Mouse (Mus musculus): ENCODE data around the gene Rbm43. TPM values are rescaled to one million over a fixed set of nuclear protein-coding genes. Genes with fewer than 3 reads are reported as not detected.

Rbm43 gene
- polyA plus RNA-seq (2012; rRNA removed), result 3.4 and 3.9 TPM in 2 replicates

- no peak for TF ChIP-seq POLR2A (IDR thresholded peaks at IDR 0.05; ENCODE audit: borderline replicate concordance, extremely low read depth, insufficient read depth, insufficient read length, poor library complexity, severe bottlenecking)
- peak; percentile 37; the same call in 1 of the 2 replicates for TF ChIP-seq CTCF (IDR thresholded peaks at IDR 0.05; ENCODE audit: borderline replicate concordance, extremely low read depth, insufficient read depth, insufficient read length)
- peak; percentile 82 for DNase-seq (ENCODE audit: low read depth)
Observed at GRCm38 (mm10) chr2:51934574-51935334, at the start of gene Rbm43. Gene Rbm43 (minus strand): TSS chr2:51935163.

GRCm38 (mm10) chr2:51982288-51982687 is 47.3 kb upstream of the Rbm43 start:
- TF ChIP-seq CTCF (IDR thresholded peaks at IDR 0.05; ENCODE audit: borderline replicate concordance, extremely low read depth, insufficient read depth, insufficient read length) (no peak), POLR2A (IDR thresholded peaks at IDR 0.05; ENCODE audit: borderline replicate concordance, extremely low read depth, insufficient read depth, insufficient read length, poor library complexity, severe bottlenecking) (no peak)
- DNase-seq (ENCODE audit: low read depth), result no peak

- TF ChIP-seq POLR2A (IDR thresholded peaks at IDR 0.05; ENCODE audit: borderline replicate concordance, extremely low read depth, insufficient read depth, insufficient read length, poor library complexity, severe bottlenecking) (no peak), CTCF (IDR thresholded peaks at IDR 0.05; ENCODE audit: borderline replicate concordance, extremely low read depth, insufficient read depth, insufficient read length) (no peak)
- DNase-seq (ENCODE audit: low read depth), result peak; percentile 23
Observed at GRCm38 (mm10) chr2:51981630-51982029, 46.7 kb upstream of the Rbm43 start.

- DNase-seq (ENCODE audit: low read depth), result peak; percentile 63
- no peak for TF ChIP-seq CTCF (IDR thresholded peaks at IDR 0.05; ENCODE audit: borderline replicate concordance, extremely low read depth, insufficient read depth, insufficient read length)
- no peak for TF ChIP-seq POLR2A (IDR thresholded peaks at IDR 0.05; ENCODE audit: borderline replicate concordance, extremely low read depth, insufficient read depth, insufficient read length, poor library complexity, severe bottlenecking)
Observed at GRCm38 (mm10) chr2:51973410-51973968, 38.5 kb upstream of the Rbm43 start, which contains the start of gene Nmi. Gene Nmi (minus strand): TSS chr2:51973494.

- peak; percentile 78 for DNase-seq (ENCODE audit: low read depth)
- TF ChIP-seq CTCF (IDR thresholded peaks at IDR 0.05; ENCODE audit: borderline replicate concordance, extremely low read depth, insufficient read depth, insufficient read length) (no peak), POLR2A (IDR thresholded peaks at IDR 0.05; ENCODE audit: borderline replicate concordance, extremely low read depth, insufficient read depth, insufficient read length, poor library complexity, severe bottlenecking) (0 out of 2 replicates have a peak, but pooled peaks have one; percentile 24)
Observed at GRCm38 (mm10) chr2:51972641-51973409, 37.9 kb upstream of the Rbm43 start.

- no peak for TF ChIP-seq POLR2A (IDR thresholded peaks at IDR 0.05; ENCODE audit: borderline replicate concordance, extremely low read depth, insufficient read depth, insufficient read length, poor library complexity, severe bottlenecking)
- no peak for TF ChIP-seq CTCF (IDR thresholded peaks at IDR 0.05; ENCODE audit: borderline replicate concordance, extremely low read depth, insufficient read depth, insufficient read length)
- peak; percentile 31 for DNase-seq (ENCODE audit: low read depth)
Observed at GRCm38 (mm10) chr2:51972142-51972541, 37.2 kb upstream of the Rbm43 start.

DNA sequence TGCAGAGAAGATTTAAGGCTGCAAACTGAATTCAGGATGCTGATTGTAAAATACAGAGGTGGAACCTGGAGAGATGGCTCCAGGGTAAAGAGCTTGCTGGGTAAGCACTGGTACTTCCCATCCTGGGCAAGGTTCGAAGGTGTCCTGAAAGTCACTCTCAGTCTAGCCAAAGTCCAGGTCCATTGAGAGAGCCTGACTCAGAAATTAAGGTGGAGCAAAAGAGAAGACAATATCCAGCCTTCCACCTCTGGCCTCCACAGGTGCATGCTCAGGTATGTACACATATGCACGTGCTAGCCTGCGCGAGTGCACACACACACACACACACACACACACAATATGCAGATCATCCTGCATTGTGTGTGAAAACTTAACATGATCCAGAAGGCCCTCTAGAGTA is 35.9 kb upstream of the Rbm43 start:
- DNase-seq (ENCODE audit: low read depth), result no peak
- TF ChIP-seq POLR2A (IDR thresholded peaks at IDR 0.05; ENCODE audit: borderline replicate concordance, extremely low read depth, insufficient read depth, insufficient read length, poor library complexity, severe bottlenecking), result no peak
- TF ChIP-seq CTCF (IDR thresholded peaks at IDR 0.05; ENCODE audit: borderline replicate concordance, extremely low read depth, insufficient read depth, insufficient read length), result no peak

DNA sequence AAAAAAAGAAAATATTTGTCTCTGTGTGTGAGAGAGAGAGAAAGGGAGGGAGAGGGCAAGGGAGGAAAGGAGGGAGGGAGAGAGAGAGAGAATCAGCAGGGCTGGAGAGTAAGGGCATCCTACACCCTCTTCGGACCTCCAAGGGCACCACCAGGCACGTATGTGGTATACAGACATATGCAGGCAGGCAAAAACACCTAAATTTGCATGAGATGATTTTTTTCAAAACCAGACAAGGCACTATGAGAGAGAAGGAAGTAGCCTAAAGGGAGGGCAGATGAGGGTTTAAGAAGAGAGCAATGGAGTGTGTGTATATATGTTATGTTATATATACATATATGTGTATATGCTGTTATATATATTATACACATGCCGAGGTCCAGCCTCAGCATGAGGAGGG is 32.3 kb upstream of the Rbm43 start:
- TF ChIP-seq CTCF (IDR thresholded peaks at IDR 0.05; ENCODE audit: borderline replicate concordance, extremely low read depth, insufficient read depth, insufficient read length), result no peak
- no peak for DNase-seq (ENCODE audit: low read depth)

GRCm38 (mm10) chr2:51953648-51954204 is 18.8 kb upstream of the Rbm43 start:
- no peak for TF ChIP-seq POLR2A (IDR thresholded peaks at IDR 0.05; ENCODE audit: borderline replicate concordance, extremely low read depth, insufficient read depth, insufficient read length, poor library complexity, severe bottlenecking)
- TF ChIP-seq CTCF (IDR thresholded peaks at IDR 0.05; ENCODE audit: borderline replicate concordance, extremely low read depth, insufficient read depth, insufficient read length), result no peak
- DNase-seq (ENCODE audit: low read depth), result no peak

DNA sequence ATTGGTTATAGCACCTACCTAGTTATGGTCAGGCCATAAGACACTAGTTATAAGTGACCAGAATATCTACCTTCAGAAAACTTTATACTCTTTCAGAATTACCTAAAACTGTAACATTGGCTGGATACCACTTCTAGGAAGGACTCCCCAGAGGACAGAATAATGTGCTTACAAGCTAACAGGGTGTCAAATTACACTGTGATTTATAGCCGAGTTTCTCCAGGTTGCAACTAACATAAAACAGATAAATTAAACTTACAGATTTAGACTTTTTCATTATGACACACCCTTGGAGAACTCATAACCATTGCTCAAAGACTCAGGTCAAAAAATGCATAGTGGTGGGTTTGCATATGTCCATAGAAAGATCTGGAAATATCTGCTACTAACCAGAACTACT is 15.9 kb upstream of the Rbm43 start:
- DNase-seq (ENCODE audit: low read depth), result no peak

More for the DNA sequence above, 15.9 kb upstream of the Rbm43 start:
- no peak for TF ChIP-seq POLR2A (IDR thresholded peaks at IDR 0.05; ENCODE audit: borderline replicate concordance, extremely low read depth, insufficient read depth, insufficient read length, poor library complexity, severe bottlenecking)
- TF ChIP-seq CTCF (IDR thresholded peaks at IDR 0.05; ENCODE audit: borderline replicate concordance, extremely low read depth, insufficient read depth, insufficient read length), result no peak
